Mouse (Mus musculus) adipose tissue, adult 10 weeks (tissue): Measurements from ENCODE around the gene Mamdc2. TPM values are rescaled to one million over a fixed set of nuclear protein-coding genes. Genes with fewer than 3 reads are reported as not detected.

ENCODE experiments used
- polyA plus RNA-seq: library from polyadenylated mRNA; stranded (reverse); fragments of 350-450 nt; fragmentation: Illumina TruSeq; extraction: RNeasy Lipid Tissue Mini Kit (QIAGEN cat#74804); gene quantifications from one replicate; pipeline ENCODE4 v1.2.3, GENCODE M21; 2014; ENCODE audit warnings: low read depth, low replicate concordance

Gene Mamdc2
- 4.9 TPM for polyA plus RNA-seq

DNA sequence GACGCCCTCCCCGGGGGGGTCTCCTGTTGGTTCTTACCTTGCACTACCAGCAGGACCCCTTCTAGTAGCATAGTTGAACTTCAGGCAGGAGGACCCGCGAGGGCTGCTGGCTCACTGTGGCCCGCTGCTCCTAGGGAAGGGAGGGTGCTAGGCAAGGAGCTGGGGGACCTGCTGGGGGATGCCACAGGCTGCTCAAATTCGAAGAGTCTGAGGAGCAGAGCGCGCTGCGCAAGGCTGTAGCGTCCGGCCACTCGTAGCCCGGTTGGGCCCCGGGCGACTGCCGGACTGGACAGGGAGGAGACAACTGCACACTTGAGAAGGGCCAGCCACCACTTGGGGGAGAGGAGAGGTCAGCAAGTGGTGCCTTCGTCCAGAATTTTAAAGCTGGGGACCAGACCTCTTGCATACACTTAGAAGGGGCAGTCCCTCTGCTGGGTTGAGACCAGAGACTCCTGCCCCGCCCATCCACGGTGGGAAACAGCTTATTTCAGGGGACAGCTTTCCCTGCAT, at the start of gene Mamdc2:
TSS of gene Mamdc2 (minus strand) at position 455 of the 510 bp plus-strand sequence.

DNA sequence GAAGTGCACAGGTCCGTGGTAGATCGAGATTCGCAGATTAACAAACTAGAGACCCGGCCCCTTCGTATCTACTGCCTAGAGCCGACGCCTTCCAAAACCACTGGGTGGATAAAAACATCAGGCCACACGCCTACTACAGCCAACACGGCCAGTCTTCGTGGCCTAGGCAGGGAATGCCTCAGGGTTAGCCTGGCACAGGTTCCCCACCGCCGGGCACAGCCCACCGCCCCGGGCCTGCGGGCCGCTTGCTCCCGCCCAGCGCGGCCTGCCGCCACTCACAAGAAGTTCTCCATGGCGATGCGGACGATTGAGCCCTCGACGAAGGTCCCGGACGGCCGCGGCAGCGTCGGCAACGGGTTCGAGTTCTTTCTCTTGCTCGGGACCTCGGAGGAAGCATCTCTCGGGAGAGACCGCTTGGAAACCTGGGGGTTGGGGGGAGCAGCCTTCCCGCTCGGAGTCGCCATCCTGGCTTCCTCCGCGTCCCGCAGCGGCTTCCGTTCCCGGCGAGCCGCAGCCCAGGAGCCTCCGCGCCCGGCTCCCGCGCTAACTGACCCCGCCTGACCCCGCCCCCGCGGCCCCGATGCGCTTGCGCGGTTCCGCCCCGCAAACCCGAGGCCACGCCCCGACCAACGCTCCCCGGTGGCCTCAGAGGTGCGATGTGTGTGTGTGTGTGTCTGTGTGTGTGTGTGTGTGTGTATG, 174.7 kb downstream of the Mamdc2 start, which contains the start of gene Smc5:
TSS of gene Smc5 (minus strand) at position 543 of the 699 bp plus-strand sequence.

Other genes with a start within 250 kb of the Mamdc2 start
- 30.8 TPM for gene Smc5, start 174.5 kb downstream of the Mamdc2 start, polyA plus RNA-seq
- gene 1700028P14Rik, start 204.4 kb upstream of the Mamdc2 start, polyA plus RNA-seq, result 4.9 TPM
- 5.3 TPM for gene Ptar1, start 239.0 kb upstream of the Mamdc2 start, polyA plus RNA-seq